Mouse (Mus musculus) heart, embryonic 16.5 days (tissue): ENCODE measurements at regions not wholly inside any gene's neighbourhood (a gene's known extent, or its start where the extent isn't known, plus 50 kb on each side); places are given as distances from the start of the nearest gene placed in this dataset.

Experiments used
- ATAC-seq: fragments of 200-750 bp; cut with Nextera tagmentation; replicated peaks from 2 replicates; pipeline ENCODE4 v1.8.0; 2017; ENCODE audit warnings: moderate number of reproducible peaks; ENCODE audit not compliant: insufficient read depth, low FRiP score; ENCODE audit errors: extremely low read depth
- H3K27ac ChIP-seq: fragments of 300-500 bp; sonication (generic); 2 replicates; pipeline ENCODE4 v1.5.1; 2014; ENCODE audit warnings: mild to moderate bottlenecking, low read length, control low read depth, moderate library complexity
- H3K27me3 ChIP-seq: fragments of 300-500 bp; sonication (generic); 2 replicates; pipeline ENCODE4 v1.6.1; 2014; ENCODE audit warnings: low read length, mixed read lengths; ENCODE audit not compliant: control insufficient read depth, insufficient read depth
- H3K36me3 ChIP-seq: fragments of 300-500 bp; sonication (generic); 2 replicates; pipeline ENCODE4 v1.6.1; 2014; ENCODE audit not compliant: control insufficient read depth, insufficient read depth
- H3K4me1 ChIP-seq: fragments of 300-500 bp; sonication (generic); 2 replicates; pipeline ENCODE4 v1.6.1; 2014; ENCODE audit warnings: low read length, mixed read lengths; ENCODE audit not compliant: control insufficient read depth, insufficient read depth
- H3K4me2 ChIP-seq: fragments of 300-500 bp; sonication (generic); 2 replicates; pipeline ENCODE4 v1.6.1; 2014; ENCODE audit warnings: low read depth, mild to moderate bottlenecking, control low read depth, low read length
- H3K4me3 ChIP-seq: fragments of 300-500 bp; sonication (generic); 2 replicates; pipeline ENCODE4 v1.5.1; 2014; ENCODE audit warnings: mild to moderate bottlenecking, control low read depth, low read length
- H3K9ac ChIP-seq: fragments of 300-500 bp; sonication (generic); 2 replicates; pipeline ENCODE4 v1.6.1; 2014; ENCODE audit warnings: low read length, control low read depth
- H3K9me3 ChIP-seq: fragments of 300-500 bp; sonication (generic); replicated peaks from 2 replicates; pipeline ENCODE4 v1.6.1; 2016; ENCODE audit warnings: low read length; ENCODE audit not compliant: control insufficient read depth
- WGBS: fragments of 180-500 bp; shearing (Covaris S2); extraction: QIAGEN DNeasy Blood & Tissue Kit; methylation state at CpG from one replicate; pipeline ENCODE4 v1.1.7; 2014; 5-methylcytosine and 5-hydroxymethylcytosine counted together

GRCm38 (mm10) chr4:137181252-137181651, 96.0 kb upstream of the Wnt4 start:
- no peaks in the 10 kb centered on the region for H3K9me3 ChIP-seq
- no peak for ATAC-seq
- no peak overlapping the region for H3K4me3 ChIP-seq
- no peaks in the 10 kb centered on the region for H3K4me1 ChIP-seq
- H3K4me2 ChIP-seq = no peak overlapping the region
- no peaks in the 10 kb centered on the region for H3K36me3 ChIP-seq
- no peak overlapping the region for H3K27ac ChIP-seq
- no peak overlapping the region for H3K9ac ChIP-seq
- WGBS = 64% methylated on average over 8 of the region's 8 CpGs
- H3K27me3 ChIP-seq = no peaks in the 10 kb centered on the region

- Histone ChIP-seq H3K4me1 (no peaks in the 10 kb centered on the region), H3K27me3 (no peaks in the 10 kb centered on the region), H3K36me3 (no peaks in the 10 kb centered on the region), H3K9me3 (no peaks in the 10 kb centered on the region), H3K4me2 (no peak overlapping the region), H3K27ac (no peak overlapping the region), H3K4me3 (no peak overlapping the region), H3K9ac (no peak overlapping the region)
- WGBS = 66% methylated on average over 2 of the region's 2 CpGs
- ATAC-seq = peak; percentile 57; the same call in 1 of the 2 replicates
These were observed 97.2 kb upstream of the Wnt4 start for GRCm38 (mm10) chr4:137180083-137180482.

- H3K27me3 ChIP-seq = no peaks in the 10 kb centered on the region
- no peaks in the 10 kb centered on the region for H3K4me1 ChIP-seq
- H3K4me2 ChIP-seq = no peak overlapping the region
- ATAC-seq = peak; percentile 51; the same call in 1 of the 2 replicates
- no peak overlapping the region for H3K9ac ChIP-seq
- no peaks in the 10 kb centered on the region for H3K9me3 ChIP-seq
- H3K36me3 ChIP-seq = no peaks in the 10 kb centered on the region
- H3K27ac ChIP-seq = no peak overlapping the region
- no peak overlapping the region for H3K4me3 ChIP-seq
- 23% methylated on average over 3 of the region's 3 CpGs for WGBS
These were observed 98.5 kb upstream of the Wnt4 start for GRCm38 (mm10) chr4:137178833-137179232.

- H3K27ac ChIP-seq = no peak overlapping the region
- H3K9ac ChIP-seq = no peak overlapping the region
- 38% methylated on average over 9 of the region's 9 CpGs for WGBS
These were observed 112.4 kb upstream of the Wnt4 start for GRCm38 (mm10) chr4:137164933-137165332.

GRCm38 (mm10) chr4:137164429-137164828, 112.9 kb upstream of the Wnt4 start:
- Histone ChIP-seq H3K9ac (no peak overlapping the region), H3K4me1 (no peaks in the 10 kb centered on the region), H3K27me3 (peaks cover 9% of the 10 kb centered on the region), H3K27ac (no peak overlapping the region), H3K9me3 (peaks cover 4% of the 10 kb centered on the region; the same call in 1 of the 2 replicates), H3K36me3 (no peaks in the 10 kb centered on the region), H3K4me2 (peak overlapping the region; percentile 59), H3K4me3 (peak overlapping the region; percentile 23)
- no peak for ATAC-seq
- WGBS = 6% methylated on average over 12 of the region's 12 CpGs

More at GRCm38 (mm10) chr4:137164933-137165332, 112.4 kb upstream of the Wnt4 start:
- Histone ChIP-seq H3K9me3 (peaks cover 4% of the 10 kb centered on the region; the same call in 1 of the 2 replicates), H3K27me3 (peaks cover 9% of the 10 kb centered on the region), H3K36me3 (no peaks in the 10 kb centered on the region), H3K4me3 (peak overlapping the region; percentile 23), H3K4me2 (peak overlapping the region; percentile 59), H3K4me1 (no peaks in the 10 kb centered on the region)
- ATAC-seq = 0 out of 2 replicates have a peak, but pooled peaks have one; percentile 28

- ATAC-seq = no peak
- H3K4me2 ChIP-seq = no peak overlapping the region
- peaks cover 9% of the 10 kb centered on the region for H3K27me3 ChIP-seq
These were observed 113.3 kb upstream of the Wnt4 start for GRCm38 (mm10) chr4:137163962-137164361.

GRCm38 (mm10) chr4:137160526-137160925, 111.9 kb upstream of the Zbtb40 start:
- no peak overlapping the region for H3K4me2 ChIP-seq
- no peak overlapping the region for H3K4me3 ChIP-seq
- no peak overlapping the region for H3K27ac ChIP-seq
- 75% methylated on average over 7 of the region's 7 CpGs for WGBS
- H3K4me1 ChIP-seq = no peaks in the 10 kb centered on the region
- peaks cover 9% of the 10 kb centered on the region for H3K27me3 ChIP-seq
- no peaks in the 10 kb centered on the region for H3K9me3 ChIP-seq
- no peak for ATAC-seq
- H3K9ac ChIP-seq = no peak overlapping the region
- no peaks in the 10 kb centered on the region for H3K36me3 ChIP-seq

More at GRCm38 (mm10) chr4:137163962-137164361, 113.3 kb upstream of the Wnt4 start:
- WGBS = 62% methylated on average over 12 of the region's 12 CpGs
- no peaks in the 10 kb centered on the region for H3K36me3 ChIP-seq
- H3K27ac ChIP-seq = no peak overlapping the region
- no peak overlapping the region for H3K4me3 ChIP-seq
- H3K4me1 ChIP-seq = no peaks in the 10 kb centered on the region
- peaks cover 4% of the 10 kb centered on the region; the same call in 1 of the 2 replicates for H3K9me3 ChIP-seq
- H3K9ac ChIP-seq = no peak overlapping the region

- Histone ChIP-seq H3K27ac (no peak overlapping the region), H3K9me3 (no peaks in the 10 kb centered on the region; the same call in 1 of the 2 replicates), H3K36me3 (no peaks in the 10 kb centered on the region), H3K4me2 (no peak overlapping the region), H3K9ac (no peak overlapping the region), H3K4me1 (no peaks in the 10 kb centered on the region), H3K4me3 (no peak overlapping the region), H3K27me3 (no peaks in the 10 kb centered on the region)
- no peak for ATAC-seq
- 70% methylated on average over 9 of the region's 9 CpGs for WGBS
These were observed 109.6 kb upstream of the Zbtb40 start for GRCm38 (mm10) chr4:137158201-137158600.

- Histone ChIP-seq H3K27ac (no peak overlapping the region), H3K36me3 (no peaks in the 10 kb centered on the region), H3K4me2 (no peak overlapping the region), H3K27me3 (no peaks in the 10 kb centered on the region), H3K4me1 (no peaks in the 10 kb centered on the region), H3K4me3 (no peak overlapping the region), H3K9me3 (no peaks in the 10 kb centered on the region; the same call in 1 of the 2 replicates), H3K9ac (no peak overlapping the region)
- ATAC-seq = no peak
- 59% methylated on average over 11 of the region's 11 CpGs for WGBS
These were observed 108.0 kb upstream of the Zbtb40 start for GRCm38 (mm10) chr4:137156441-137157105.
